Mouse (Mus musculus): ENCODE data around the gene Ptprg. TPM values are rescaled to one million over a fixed set of nuclear protein-coding genes. Genes with fewer than 3 reads are reported as not detected.

The Ptprg gene
- polyA plus RNA-seq, 1 experiment = 12.1 TPM

- TF ChIP-seq POLR2A (IDR thresholded peaks at IDR 0.05; ENCODE audit: control insufficient read depth, low read depth, low read length) (no peak), CTCF (IDR thresholded peaks at IDR 0.05; ENCODE audit: control insufficient read depth, insufficient read depth, insufficient replicate concordance, low read depth, low read length) (no peak)
- H3K27ac ChIP-seq (ENCODE audit: control insufficient read depth, insufficient read depth, low read depth, low read length) = no peak overlapping the region
- H3K36me3 ChIP-seq (ENCODE audit: control insufficient read depth, insufficient read depth, low read length) = no peaks in the 10 kb centered on the region
- H3K27me3 ChIP-seq (ENCODE audit: control insufficient read depth, insufficient read depth, low read length) = no peaks in the 10 kb centered on the region
- H3K4me3 ChIP-seq (ENCODE audit: control insufficient read depth, low read depth, low read length) = no peak overlapping the region; the same call in 1 of the 2 replicates
- H3K4me1 ChIP-seq (ENCODE audit: control insufficient read depth, insufficient read depth, low read length) = no peaks in the 10 kb centered on the region; the same call in 1 of the 2 replicates
These were observed 64.0 kb downstream of the Ptprg start for GRCm38 (mm10) chr14:11617362-11617761.

GRCm38 (mm10) chr14:11618140-11618705 lies 64.9 kb downstream of the Ptprg start:
- TF ChIP-seq POLR2A (IDR thresholded peaks at IDR 0.05; ENCODE audit: control insufficient read depth, low read depth, low read length) (no peak), CTCF (IDR thresholded peaks at IDR 0.05; ENCODE audit: control insufficient read depth, insufficient read depth, insufficient replicate concordance, low read depth, low read length) (no peak)
- H3K4me1 ChIP-seq (ENCODE audit: control insufficient read depth, insufficient read depth, low read length) = no peaks in the 10 kb centered on the region; the same call in 1 of the 2 replicates
- H3K36me3 ChIP-seq (ENCODE audit: control insufficient read depth, insufficient read depth, low read length) = no peaks in the 10 kb centered on the region
- no peak overlapping the region for H3K4me3 ChIP-seq (ENCODE audit: control insufficient read depth, low read depth, low read length)
- no peak overlapping the region for H3K27ac ChIP-seq (ENCODE audit: control insufficient read depth, insufficient read depth, low read depth, low read length)
- no peaks in the 10 kb centered on the region for H3K27me3 ChIP-seq (ENCODE audit: control insufficient read depth, insufficient read depth, low read length)

- Histone ChIP-seq H3K4me1 (ENCODE audit: control insufficient read depth, insufficient read depth, low read length) (no peaks in the 10 kb centered on the region; the same call in 1 of the 2 replicates), H3K27ac (ENCODE audit: control insufficient read depth, insufficient read depth, low read depth, low read length) (no peak overlapping the region)
- TF ChIP-seq CTCF (IDR thresholded peaks at IDR 0.05; ENCODE audit: control insufficient read depth, insufficient read depth, insufficient replicate concordance, low read depth, low read length) (no peak), POLR2A (IDR thresholded peaks at IDR 0.05; ENCODE audit: control insufficient read depth, low read depth, low read length) (no peak)
These were observed 66.3 kb downstream of the Ptprg start for GRCm38 (mm10) chr14:11619606-11620005.

GRCm38 (mm10) chr14:11620314-11620713 lies 67.0 kb downstream of the Ptprg start:
- no peak for TF ChIP-seq CTCF (IDR thresholded peaks at IDR 0.05; ENCODE audit: control insufficient read depth, insufficient read depth, insufficient replicate concordance, low read depth, low read length)
- no peak for TF ChIP-seq POLR2A (IDR thresholded peaks at IDR 0.05; ENCODE audit: control insufficient read depth, low read depth, low read length)
- H3K36me3 ChIP-seq (ENCODE audit: control insufficient read depth, insufficient read depth, low read length) = no peaks in the 10 kb centered on the region
- no peaks in the 10 kb centered on the region for H3K27me3 ChIP-seq (ENCODE audit: control insufficient read depth, insufficient read depth, low read length)
- H3K27ac ChIP-seq (ENCODE audit: control insufficient read depth, insufficient read depth, low read depth, low read length) = no peak overlapping the region
- no peaks in the 10 kb centered on the region; the same call in 1 of the 2 replicates for H3K4me1 ChIP-seq (ENCODE audit: control insufficient read depth, insufficient read depth, low read length)
- H3K4me3 ChIP-seq (ENCODE audit: control insufficient read depth, low read depth, low read length) = no peak overlapping the region

More at GRCm38 (mm10) chr14:11619606-11620005, 66.3 kb downstream of the Ptprg start:
- Histone ChIP-seq H3K36me3 (ENCODE audit: control insufficient read depth, insufficient read depth, low read length) (no peaks in the 10 kb centered on the region), H3K4me3 (ENCODE audit: control insufficient read depth, low read depth, low read length) (no peak overlapping the region), H3K27me3 (ENCODE audit: control insufficient read depth, insufficient read depth, low read length) (no peaks in the 10 kb centered on the region)

DNA sequence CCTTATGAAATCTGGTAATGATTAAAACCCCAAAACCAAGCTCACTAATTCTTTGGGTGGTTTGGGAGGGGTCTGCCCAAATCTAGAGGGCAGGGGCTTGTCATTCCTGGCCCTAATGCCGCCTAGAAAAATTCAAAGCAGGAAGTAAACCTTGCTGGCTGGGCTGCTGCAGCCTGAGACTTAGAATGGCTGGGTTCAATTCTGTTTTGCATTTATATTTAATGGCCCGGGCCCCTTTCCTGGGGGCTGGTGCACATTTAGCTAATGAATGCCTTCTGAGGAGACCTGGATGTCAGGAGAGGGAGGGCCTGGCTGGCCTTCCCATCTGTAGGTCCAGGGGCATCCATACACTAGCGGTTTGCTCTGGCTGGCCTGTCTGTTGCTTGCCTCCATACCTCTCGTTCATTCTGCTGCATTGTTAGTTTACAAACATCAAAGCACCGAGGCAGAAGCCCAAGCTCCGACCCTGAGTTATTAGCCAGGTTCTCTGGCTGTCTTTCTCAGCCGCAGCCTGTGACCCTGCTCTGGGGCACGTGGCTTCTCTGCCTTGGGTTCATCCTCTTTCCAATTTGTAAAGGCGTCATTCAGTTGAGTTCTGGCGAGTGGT lies 67.7 kb downstream of the Ptprg start:
- Histone ChIP-seq H3K4me1 (ENCODE audit: control insufficient read depth, insufficient read depth, low read length) (no peaks in the 10 kb centered on the region; the same call in 1 of the 2 replicates), H3K27ac (ENCODE audit: control insufficient read depth, insufficient read depth, low read depth, low read length) (no peak overlapping the region), H3K36me3 (ENCODE audit: control insufficient read depth, insufficient read depth, low read length) (no peaks in the 10 kb centered on the region), H3K4me3 (ENCODE audit: control insufficient read depth, low read depth, low read length) (no peak overlapping the region), H3K27me3 (ENCODE audit: control insufficient read depth, insufficient read depth, low read length) (no peaks in the 10 kb centered on the region)
- TF ChIP-seq POLR2A (IDR thresholded peaks at IDR 0.05; ENCODE audit: control insufficient read depth, low read depth, low read length) = no peak
- TF ChIP-seq CTCF (IDR thresholded peaks at IDR 0.05; ENCODE audit: control insufficient read depth, insufficient read depth, insufficient replicate concordance, low read depth, low read length) = no peak

GRCm38 (mm10) chr14:11623576-11623975 lies 70.2 kb downstream of the Ptprg start:
- TF ChIP-seq POLR2A (IDR thresholded peaks at IDR 0.05; ENCODE audit: control insufficient read depth, low read depth, low read length) (no peak), CTCF (IDR thresholded peaks at IDR 0.05; ENCODE audit: control insufficient read depth, insufficient read depth, insufficient replicate concordance, low read depth, low read length) (no peak)
- H3K4me3 ChIP-seq (ENCODE audit: control insufficient read depth, low read depth, low read length) = no peak overlapping the region
- no peak overlapping the region for H3K27ac ChIP-seq (ENCODE audit: control insufficient read depth, insufficient read depth, low read depth, low read length)
- no peaks in the 10 kb centered on the region for H3K36me3 ChIP-seq (ENCODE audit: control insufficient read depth, insufficient read depth, low read length)
- no peaks in the 10 kb centered on the region for H3K27me3 ChIP-seq (ENCODE audit: control insufficient read depth, insufficient read depth, low read length)
- H3K4me1 ChIP-seq (ENCODE audit: control insufficient read depth, insufficient read depth, low read length) = no peaks in the 10 kb centered on the region

DNA sequence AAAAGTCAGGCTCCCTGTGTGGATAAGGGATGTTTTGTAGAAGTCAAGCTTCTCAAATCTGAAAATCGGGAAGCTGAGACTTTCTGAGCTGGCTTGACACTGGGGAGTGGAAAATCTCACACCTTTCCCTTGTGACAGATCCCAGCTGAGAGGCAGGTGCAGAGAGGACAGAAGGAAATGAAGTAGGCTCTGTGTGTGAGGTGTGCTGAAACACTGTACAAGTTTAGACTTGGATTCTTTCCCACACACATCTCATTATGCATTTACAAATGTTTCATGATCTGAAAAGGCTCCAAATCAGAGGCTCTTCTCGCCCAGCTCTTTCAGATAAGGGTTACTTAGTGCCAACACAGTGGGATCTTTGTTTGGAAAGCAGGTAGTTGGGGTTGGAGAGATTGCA lies 77.4 kb downstream of the Ptprg start:
- Histone ChIP-seq H3K36me3 (ENCODE audit: control insufficient read depth, insufficient read depth, low read length) (no peaks in the 10 kb centered on the region), H3K27ac (ENCODE audit: control insufficient read depth, insufficient read depth, low read depth, low read length) (no peak overlapping the region), H3K4me1 (ENCODE audit: control insufficient read depth, insufficient read depth, low read length) (no peaks in the 10 kb centered on the region), H3K4me3 (ENCODE audit: control insufficient read depth, low read depth, low read length) (no peak overlapping the region), H3K27me3 (ENCODE audit: control insufficient read depth, insufficient read depth, low read length) (no peaks in the 10 kb centered on the region)
- no peak for TF ChIP-seq POLR2A (IDR thresholded peaks at IDR 0.05; ENCODE audit: control insufficient read depth, low read depth, low read length)
- no peak for TF ChIP-seq CTCF (IDR thresholded peaks at IDR 0.05; ENCODE audit: control insufficient read depth, insufficient read depth, insufficient replicate concordance, low read depth, low read length)
